ENCODE assay signal across 26 mouse cellular contexts in genomic region chr2:44569140-44569952, GRCm38 (mm10).
DNase-seq lines count a peak whose midpoint lies in the region; ATAC-seq and TF ChIP-seq lines count a peak whose summit lies in the region.
"Had no signal": no experiment of that assay in that cellular context is flagged by ENCODE, and none has a peak within 500 bp of the region (broad histone marks: within the 10 kb centered on the region; RNA-seq: fewer than 3 reads in every experiment).

No protein-coding gene starts in this region.

- no peaks in the 10 kb centered on the region for H3K27me3 ChIP-seq in intestine, embryonic 16.5 days (replicated peaks; ENCODE audit: control insufficient read depth, insufficient read depth, low read length)
- H3K27me3 ChIP-seq in intestine, postnatal 0 days (replicated peaks; ENCODE audit: control insufficient read depth, insufficient read depth, low read length) = no peaks in the 10 kb centered on the region
- H3K27me3 ChIP-seq in lung, embryonic 14.5 days (ENCODE audit: insufficient read depth, low read length) = no peaks in the 10 kb centered on the region
- H3K27me3 ChIP-seq: embryonic facial prominence, embryonic 13.5 days; forebrain, embryonic 13.5 days; limb, embryonic 15.5 days; midbrain, embryonic 15.5 days; neural tube, embryonic 12.5 days; stomach, embryonic 15.5 days had no signal

- H3K4me1 ChIP-seq in intestine, embryonic 16.5 days (ENCODE audit: control insufficient read depth, insufficient read depth, low read length) = 0 out of 2 replicates have a peak, but pooled peaks cover 2% of the 10 kb centered on the region
- H3K4me1 ChIP-seq in intestine, postnatal 0 days (replicated peaks; ENCODE audit: control insufficient read depth, insufficient read depth, low read length) = no peaks in the 10 kb centered on the region
- peaks cover 3% of the 10 kb centered on the region for H3K4me1 ChIP-seq in lung, embryonic 14.5 days (ENCODE audit: insufficient read depth)
- H3K4me1 ChIP-seq: limb, embryonic 15.5 days; neural tube, embryonic 12.5 days had no signal

- no peak for TF ChIP-seq POLR2A in brain, embryonic 14.5 days (IDR thresholded peaks at IDR 0.05; ENCODE audit: borderline replicate concordance, extremely low read depth, insufficient read depth, insufficient read length, poor library complexity, severe bottlenecking)

- peak; percentile 50 for DNase-seq in lung, embryonic 14.5 days
- no peak for DNase-seq in lung, adult 18-20 months
- DNase-seq in brain, embryonic 14.5 days (ENCODE audit: low read depth) = peak; percentile 27
- peak; percentile 35 to 43 for DNase-seq in kidney, postnatal 25 days
- DNase-seq in ovary, postnatal 10 days (ENCODE audit: low spot score) = no peak
- DNase-seq: adrenal gland, postnatal 14 days; cerebellum, adult 8-10 months; cerebellum, postnatal 36 days; embryo, embryonic 11 days; heart, postnatal 4 days; layer of hippocampus, adult 9-11 months; left cerebral cortex, postnatal 4 days; thymus, adult 2 months; thymus, postnatal 4 days had no signal

- H3K4me3 ChIP-seq in intestine, embryonic 16.5 days (ENCODE audit: low read length) = no peak overlapping the region
- no peak overlapping the region for H3K4me3 ChIP-seq in intestine, postnatal 0 days (ENCODE audit: low read depth, low read length)
- no peak overlapping the region for H3K4me3 ChIP-seq in lung, embryonic 14.5 days (ENCODE audit: low read depth, low read length)
- H3K4me3 ChIP-seq: embryonic facial prominence, embryonic 13.5 days; erythroblast, embryonic 14.5 days; forebrain, embryonic 13.5 days; limb, embryonic 15.5 days; midbrain, embryonic 15.5 days; neural tube, embryonic 12.5 days; stomach, embryonic 15.5 days had no signal

- TF ChIP-seq CTCF in intestine, postnatal 0 days (IDR thresholded peaks at IDR 0.05; ENCODE audit: low read depth) = no peak
- no peak for TF ChIP-seq CTCF in lung, embryonic 14.5 days (IDR thresholded peaks at IDR 0.05; ENCODE audit: low read depth)
- no peak for TF ChIP-seq CTCF in brain, embryonic 14.5 days (IDR thresholded peaks at IDR 0.05; ENCODE audit: borderline replicate concordance, extremely low read depth, insufficient read depth, insufficient read length)

- no peak overlapping the region; the same call in 1 of the 2 replicates for H3K27ac ChIP-seq in intestine, embryonic 16.5 days (ENCODE audit: low read length)
- no peak overlapping the region for H3K27ac ChIP-seq in intestine, postnatal 0 days (ENCODE audit: low read depth, low read length)
- peak overlapping the region; percentile 63; the same call in 1 of the 2 replicates for H3K27ac ChIP-seq in lung, embryonic 14.5 days (ENCODE audit: low read depth)
- H3K27ac ChIP-seq: embryonic facial prominence, embryonic 13.5 days; forebrain, embryonic 13.5 days; hindbrain, embryonic 14.5 days; limb, embryonic 15.5 days; liver, embryonic 14.5 days; midbrain, embryonic 15.5 days; neural tube, embryonic 12.5 days; stomach, embryonic 15.5 days had no signal

- no peak overlapping the region for H3K4me2 ChIP-seq in intestine, embryonic 16.5 days (ENCODE audit: low read depth, low read length)
- H3K4me2 ChIP-seq in intestine, postnatal 0 days (replicated peaks; ENCODE audit: low read depth) = no peak overlapping the region
- H3K4me2 ChIP-seq in lung, embryonic 14.5 days = no peak overlapping the region
- H3K4me2 ChIP-seq: embryonic facial prominence, embryonic 13.5 days; forebrain, embryonic 13.5 days; hindbrain, embryonic 14.5 days; limb, embryonic 15.5 days; midbrain, embryonic 15.5 days; neural tube, embryonic 12.5 days; stomach, embryonic 15.5 days had no signal

- ATAC-seq in intestine, embryonic 16.5 days = 0 out of 2 replicates have a peak, but pooled peaks have one; percentile 56
- ATAC-seq in intestine, postnatal 0 days = no peak
- ATAC-seq in lung, embryonic 14.5 days (ENCODE audit: insufficient read depth) = no peak
- ATAC-seq: forebrain, embryonic 13.5 days; inflammation-experienced regulatory T-cells, adult 6 months; midbrain, embryonic 15.5 days had no signal

- WGBS in intestine, embryonic 16.5 days = 71% methylated on average over 7 of the region's 7 CpGs
- WGBS in intestine, postnatal 0 days = 61% methylated on average over 7 of the region's 7 CpGs
- WGBS in lung, embryonic 14.5 days = 55% methylated on average over 7 of the region's 7 CpGs

- no peak overlapping the region for H3K9ac ChIP-seq in intestine, embryonic 16.5 days (ENCODE audit: low read depth, low read length)
- no peak overlapping the region for H3K9ac ChIP-seq in intestine, postnatal 0 days (ENCODE audit: low read depth, low read length)
- no peak overlapping the region for H3K9ac ChIP-seq in lung, embryonic 14.5 days
- H3K9ac ChIP-seq: embryonic facial prominence, embryonic 13.5 days; forebrain, embryonic 13.5 days; hindbrain, embryonic 14.5 days; limb, embryonic 15.5 days; liver, embryonic 14.5 days; midbrain, embryonic 15.5 days; neural tube, embryonic 12.5 days; stomach, embryonic 15.5 days had no signal

- no peaks in the 10 kb centered on the region for H3K36me3 ChIP-seq in intestine, embryonic 16.5 days (ENCODE audit: control insufficient read depth, insufficient read depth, low read length)
- H3K36me3 ChIP-seq in intestine, postnatal 0 days (ENCODE audit: control insufficient read depth, insufficient read depth) = no peaks in the 10 kb centered on the region
- no peaks in the 10 kb centered on the region for H3K36me3 ChIP-seq in lung, embryonic 14.5 days (ENCODE audit: insufficient read depth)
- H3K36me3 ChIP-seq: embryonic facial prominence, embryonic 13.5 days; limb, embryonic 15.5 days; midbrain, embryonic 15.5 days; neural tube, embryonic 12.5 days; stomach, embryonic 15.5 days had no signal

- H3K9me3 ChIP-seq in intestine, embryonic 16.5 days (ENCODE audit: control insufficient read depth, low read length) = no peaks in the 10 kb centered on the region
- no peaks in the 10 kb centered on the region for H3K9me3 ChIP-seq in intestine, postnatal 0 days (ENCODE audit: control insufficient read depth)
- H3K9me3 ChIP-seq in lung, embryonic 14.5 days (ENCODE audit: low read depth, low read length) = no peaks in the 10 kb centered on the region
- H3K9me3 ChIP-seq: embryonic facial prominence, embryonic 13.5 days; forebrain, embryonic 13.5 days; limb, embryonic 15.5 days; midbrain, embryonic 15.5 days; neural tube, embryonic 12.5 days; stomach, embryonic 15.5 days had no signal

Comparison
In these comparisons a context has a peak if more than half of its experiments do, and no peak if none do; other contexts are left out.
1. DNase-seq: peak in lung, embryonic 14.5 days (single experiment), brain, embryonic 14.5 days (single experiment) and kidney, postnatal 25 days (2 of 2); none in lung, adult 18-20 months (0 of 2) and ovary, postnatal 10 days (single experiment).